Mouse (Mus musculus): ENCODE data around the gene Tmem125.

Tmem125 gene

GRCm38 (mm10) chr4:118532663-118533062 lies 11.2 kb downstream of the Tmem125 start:
- Histone ChIP-seq H3K4me1 (replicated peaks; ENCODE audit: low read depth, low read length) (peaks cover 61% of the 10 kb centered on the region), H3K27me3 (ENCODE audit: insufficient read depth, low read length) (peaks cover 32% of the 10 kb centered on the region), H3K4me3 (replicated peaks; ENCODE audit: low read length) (no peak overlapping the region), H3K36me3 (ENCODE audit: insufficient read depth, low read length) (no peaks in the 10 kb centered on the region), H3K9me3 (ENCODE audit: low read length) (no peaks in the 10 kb centered on the region)
- TF ChIP-seq NANOG (IDR thresholded peaks at IDR 0.05; ENCODE audit: borderline replicate concordance, low read length) (no peak), POU5F1 (IDR thresholded peaks at IDR 0.05; ENCODE audit: borderline replicate concordance, low read length) (no peak), CTCF (conservative IDR thresholded peaks at IDR 0.05; ENCODE audit: low read length) (no peak)

GRCm38 (mm10) chr4:118527720-118528119 lies 16.1 kb downstream of the Tmem125 start:
- TF ChIP-seq CTCF (conservative IDR thresholded peaks at IDR 0.05; ENCODE audit: low read length) = no peak
- no peak for TF ChIP-seq POU5F1 (IDR thresholded peaks at IDR 0.05; ENCODE audit: borderline replicate concordance, low read length)
- no peak for TF ChIP-seq NANOG (IDR thresholded peaks at IDR 0.05; ENCODE audit: borderline replicate concordance, low read length)
- peaks cover 3% of the 10 kb centered on the region; the same call in 1 of the 2 replicates for H3K27me3 ChIP-seq (ENCODE audit: insufficient read depth, low read length)
- H3K36me3 ChIP-seq (ENCODE audit: insufficient read depth, low read length) = no peaks in the 10 kb centered on the region
- peaks cover 61% of the 10 kb centered on the region for H3K4me1 ChIP-seq (replicated peaks; ENCODE audit: low read depth, low read length)
- H3K9me3 ChIP-seq (ENCODE audit: low read length) = no peaks in the 10 kb centered on the region
- H3K4me3 ChIP-seq (replicated peaks; ENCODE audit: low read length) = no peak overlapping the region

- Histone ChIP-seq H3K4me3 (replicated peaks; ENCODE audit: low read length) (peak overlapping the region; percentile 57), H3K27me3 (ENCODE audit: insufficient read depth, low read length) (peaks cover 6% of the 10 kb centered on the region; the same call in 1 of the 2 replicates), H3K36me3 (ENCODE audit: insufficient read depth, low read length) (no peaks in the 10 kb centered on the region), H3K9me3 (ENCODE audit: low read length) (no peaks in the 10 kb centered on the region), H3K4me1 (replicated peaks; ENCODE audit: low read depth, low read length) (peaks cover 57% of the 10 kb centered on the region)
- no peak for TF ChIP-seq POU5F1 (IDR thresholded peaks at IDR 0.05; ENCODE audit: borderline replicate concordance, low read length)
- no peak for TF ChIP-seq CTCF (conservative IDR thresholded peaks at IDR 0.05; ENCODE audit: low read length)
- TF ChIP-seq NANOG (IDR thresholded peaks at IDR 0.05; ENCODE audit: borderline replicate concordance, low read length) = no peak
Observed at GRCm38 (mm10) chr4:118527335-118527681, 16.5 kb downstream of the Tmem125 start.

- Histone ChIP-seq H3K9me3 (ENCODE audit: low read length) (no peaks in the 10 kb centered on the region), H3K4me1 (replicated peaks; ENCODE audit: low read depth, low read length) (peaks cover 52% of the 10 kb centered on the region), H3K27me3 (ENCODE audit: insufficient read depth, low read length) (peaks cover 9% of the 10 kb centered on the region), H3K36me3 (ENCODE audit: insufficient read depth, low read length) (no peaks in the 10 kb centered on the region), H3K4me3 (replicated peaks; ENCODE audit: low read length) (peak within 1 kb of the TSS; percentile 57)
- TF ChIP-seq CTCF (conservative IDR thresholded peaks at IDR 0.05; ENCODE audit: low read length) = no peak
- no peak for TF ChIP-seq NANOG (IDR thresholded peaks at IDR 0.05; ENCODE audit: borderline replicate concordance, low read length)
- no peak for TF ChIP-seq POU5F1 (IDR thresholded peaks at IDR 0.05; ENCODE audit: borderline replicate concordance, low read length)
Observed at GRCm38 (mm10) chr4:118526408-118527334, 17.2 kb downstream of the Tmem125 start, which contains the start of gene 2610528J11Rik. Gene 2610528J11Rik, plus strand, starts transcription at chr4:118526999.

GRCm38 (mm10) chr4:118525779-118526178 lies 18.1 kb downstream of the Tmem125 start:
- TF ChIP-seq NANOG (IDR thresholded peaks at IDR 0.05; ENCODE audit: borderline replicate concordance, low read length) = no peak
- TF ChIP-seq POU5F1 (IDR thresholded peaks at IDR 0.05; ENCODE audit: borderline replicate concordance, low read length) = no peak
- TF ChIP-seq CTCF (conservative IDR thresholded peaks at IDR 0.05; ENCODE audit: low read length) = no peak
- peaks cover 47% of the 10 kb centered on the region for H3K4me1 ChIP-seq (replicated peaks; ENCODE audit: low read depth, low read length)
- no peaks in the 10 kb centered on the region for H3K36me3 ChIP-seq (ENCODE audit: insufficient read depth, low read length)
- no peaks in the 10 kb centered on the region for H3K9me3 ChIP-seq (ENCODE audit: low read length)
- H3K27me3 ChIP-seq (ENCODE audit: insufficient read depth, low read length) = peaks cover 9% of the 10 kb centered on the region
- H3K4me3 ChIP-seq (replicated peaks; ENCODE audit: low read length) = no peak overlapping the region

GRCm38 (mm10) chr4:118523976-118524375 lies 19.9 kb downstream of the Tmem125 start:
- TF ChIP-seq POU5F1 (IDR thresholded peaks at IDR 0.05; ENCODE audit: borderline replicate concordance, low read length) (no peak), CTCF (conservative IDR thresholded peaks at IDR 0.05; ENCODE audit: low read length) (no peak), NANOG (IDR thresholded peaks at IDR 0.05; ENCODE audit: borderline replicate concordance, low read length) (no peak)
- H3K4me1 ChIP-seq (replicated peaks; ENCODE audit: low read depth, low read length) = peaks cover 44% of the 10 kb centered on the region
- no peaks in the 10 kb centered on the region for H3K9me3 ChIP-seq (ENCODE audit: low read length)
- H3K27me3 ChIP-seq (ENCODE audit: insufficient read depth, low read length) = peaks cover 14% of the 10 kb centered on the region
- H3K36me3 ChIP-seq (ENCODE audit: insufficient read depth, low read length) = no peaks in the 10 kb centered on the region
- H3K4me3 ChIP-seq (replicated peaks; ENCODE audit: low read length) = no peak overlapping the region

- H3K36me3 ChIP-seq (ENCODE audit: insufficient read depth, low read length) = no peaks in the 10 kb centered on the region
- no peak for TF ChIP-seq POU5F1 (IDR thresholded peaks at IDR 0.05; ENCODE audit: borderline replicate concordance, low read length)
- TF ChIP-seq NANOG (IDR thresholded peaks at IDR 0.05; ENCODE audit: borderline replicate concordance, low read length) = no peak
- no peak for TF ChIP-seq CTCF (conservative IDR thresholded peaks at IDR 0.05; ENCODE audit: low read length)
- H3K9me3 ChIP-seq (ENCODE audit: low read length) = no peaks in the 10 kb centered on the region
- H3K4me3 ChIP-seq (replicated peaks; ENCODE audit: low read length) = no peak overlapping the region
- H3K4me1 ChIP-seq (replicated peaks; ENCODE audit: low read depth, low read length) = peaks cover 44% of the 10 kb centered on the region
- H3K27me3 ChIP-seq (ENCODE audit: insufficient read depth, low read length) = peaks cover 21% of the 10 kb centered on the region
Observed at GRCm38 (mm10) chr4:118522248-118522647, 21.6 kb downstream of the Tmem125 start.

GRCm38 (mm10) chr4:118518208-118518607 lies 25.6 kb downstream of the Tmem125 start:
- no peaks in the 10 kb centered on the region for H3K9me3 ChIP-seq (ENCODE audit: low read length)
- peaks cover 41% of the 10 kb centered on the region for H3K27me3 ChIP-seq (ENCODE audit: insufficient read depth, low read length)
- TF ChIP-seq POU5F1 (IDR thresholded peaks at IDR 0.05; ENCODE audit: borderline replicate concordance, low read length) = no peak
- no peak for TF ChIP-seq CTCF (conservative IDR thresholded peaks at IDR 0.05; ENCODE audit: low read length)
- TF ChIP-seq NANOG (IDR thresholded peaks at IDR 0.05; ENCODE audit: borderline replicate concordance, low read length) = no peak
- H3K36me3 ChIP-seq (ENCODE audit: insufficient read depth, low read length) = no peaks in the 10 kb centered on the region
- H3K4me1 ChIP-seq (replicated peaks; ENCODE audit: low read depth, low read length) = peaks cover 52% of the 10 kb centered on the region
- peak overlapping the region; percentile 64; the same call in 1 of the 2 replicates for H3K4me3 ChIP-seq (replicated peaks; ENCODE audit: low read length)

Measured in E14TG2a.4 (cell line).